Mouse (Mus musculus) midbrain, embryonic 14.5 days (tissue): ENCODE data around the gene Smim27. TPM values are rescaled to one million over a fixed set of nuclear protein-coding genes. Genes with fewer than 3 reads are reported as not detected.

Experiments used
- ATAC-seq: fragments of 200-750 bp; cut with Nextera tagmentation; 2 replicates; pipeline ENCODE4 v1.8.0; 2017; ENCODE audit warnings: moderate number of reproducible peaks, moderate library complexity; ENCODE audit not compliant: low FRiP score, low TSS enrichment
- DNase-seq: peaks from one replicate; pipeline ENCODE4 v3.0.0-alpha.2; 2015
- H3K27ac ChIP-seq: fragments of 300-500 bp; sonication (generic); replicated peaks from 2 replicates; pipeline ENCODE4 v1.5.1; 2014; ENCODE audit warnings: mild to moderate bottlenecking, low read depth, low read length, moderate library complexity
- H3K27me3 ChIP-seq: fragments of 300-500 bp; sonication (generic); 2 replicates; pipeline ENCODE4 v1.6.1; 2014; ENCODE audit warnings: low read length, control low read depth, mixed read lengths; ENCODE audit not compliant: control insufficient read depth, insufficient read depth
- H3K36me3 ChIP-seq: fragments of 300-500 bp; sonication (generic); 2 replicates; pipeline ENCODE4 v1.6.1; 2014; ENCODE audit warnings: low read length, control low read depth; ENCODE audit not compliant: control insufficient read depth, insufficient read depth
- H3K4me1 ChIP-seq: fragments of 300-500 bp; sonication (generic); 2 replicates; pipeline ENCODE4 v1.6.1; 2014; ENCODE audit warnings: mild to moderate bottlenecking, antibody characterized with exemption, low read length, control low read depth; ENCODE audit not compliant: control insufficient read depth, insufficient read depth
- H3K4me2 ChIP-seq: fragments of 300-500 bp; sonication (generic); 2 replicates; pipeline ENCODE4 v1.6.1; 2014; ENCODE audit warnings: mild to moderate bottlenecking, low read length, moderate library complexity
- H3K4me3 ChIP-seq: fragments of 300-500 bp; sonication (generic); replicated peaks from 2 replicates; pipeline ENCODE4 v1.5.1; 2014; ENCODE audit warnings: low read depth, low read length
- H3K9ac ChIP-seq: fragments of 300-500 bp; sonication (generic); replicated peaks from 2 replicates; pipeline ENCODE4 v1.6.1; 2014; ENCODE audit warnings: mild to moderate bottlenecking, low read length, moderate library complexity
- H3K9me3 ChIP-seq: fragments of 300-500 bp; sonication (generic); 2 replicates; pipeline ENCODE4 v1.6.1; 2016; ENCODE audit warnings: low read length, control low read depth, mixed read lengths; ENCODE audit not compliant: control insufficient read depth
- WGBS: fragments of 180-500 bp; shearing (Covaris S2); extraction: QIAGEN DNeasy Blood & Tissue Kit; methylation state at CpG from one replicate; pipeline ENCODE4 v1.1.7; 2014; 5-methylcytosine and 5-hydroxymethylcytosine counted together
- polyA plus RNA-seq: library from polyadenylated mRNA; unstranded; fragments of >200 nt; fragmentation: Nextera tagmentation; extraction: Ambion mirVana; gene quantifications from 2 replicates; pipeline ENCODE4 v1.2.1, GENCODE M21; 2014

The Smim27 gene
- polyA plus RNA-seq, 1 experiment from 2014 or later: 9.7 TPM

GRCm38 (mm10) chr4:40233062-40233664, 36.2 kb upstream of the Smim27 start:
- DNase-seq: no peak
- H3K27ac ChIP-seq: no peak overlapping the region
- H3K4me2 ChIP-seq: no peak overlapping the region
- H3K9ac ChIP-seq: no peak overlapping the region
- no peak for ATAC-seq
- no peaks in the 10 kb centered on the region for H3K36me3 ChIP-seq
- no peaks in the 10 kb centered on the region for H3K27me3 ChIP-seq
- H3K4me1 ChIP-seq: no peaks in the 10 kb centered on the region
- no peaks in the 10 kb centered on the region for H3K9me3 ChIP-seq
- 96% methylated on average over 7 of the region's 7 CpGs for WGBS
- H3K4me3 ChIP-seq: no peak overlapping the region

GRCm38 (mm10) chr4:40234256-40234655, 35.1 kb upstream of the Smim27 start:
- no peak for ATAC-seq
- no peak for DNase-seq
- 77% methylated on average over 6 of the region's 6 CpGs for WGBS

GRCm38 (mm10) chr4:40236829-40237228, 32.5 kb upstream of the Smim27 start:
- Histone ChIP-seq H3K36me3 (no peaks in the 10 kb centered on the region), H3K9ac (no peak overlapping the region), H3K4me1 (0 out of 2 replicates have a peak, but pooled peaks cover 6% of the 10 kb centered on the region), H3K4me2 (no peak overlapping the region), H3K4me3 (no peak overlapping the region), H3K27ac (no peak overlapping the region), H3K9me3 (no peaks in the 10 kb centered on the region), H3K27me3 (no peaks in the 10 kb centered on the region)
- WGBS: 95% methylated on average over 4 of the region's 4 CpGs
- ATAC-seq: no peak
- no peak for DNase-seq

More at GRCm38 (mm10) chr4:40234256-40234655, 35.1 kb upstream of the Smim27 start:
- no peaks in the 10 kb centered on the region for H3K9me3 ChIP-seq
- H3K4me3 ChIP-seq: no peak overlapping the region
- no peak overlapping the region for H3K4me2 ChIP-seq
- no peak overlapping the region for H3K27ac ChIP-seq
- H3K9ac ChIP-seq: no peak overlapping the region
- H3K27me3 ChIP-seq: no peaks in the 10 kb centered on the region
- 0 out of 2 replicates have a peak, but pooled peaks cover 3% of the 10 kb centered on the region for H3K4me1 ChIP-seq
- H3K36me3 ChIP-seq: no peaks in the 10 kb centered on the region

GRCm38 (mm10) chr4:40238483-40239408, 30.6 kb upstream of the Smim27 start:
- DNase-seq: peak; percentile 41
- peak overlapping the region; percentile 39; the same call in 1 of the 2 replicates for H3K9ac ChIP-seq

GRCm38 (mm10) chr4:40239409-40240271, 29.7 kb upstream of the Smim27 start, which contains the start of gene Ddx58:
Gene Ddx58 (minus strand): TSS chr4:40239828.
- Histone ChIP-seq H3K4me1 (0 out of 2 replicates have a peak, but pooled peaks cover 6% of the 10 kb centered on the region), H3K9me3 (no peaks in the 10 kb centered on the region), H3K27ac (no peak within 1 kb of the TSS), H3K27me3 (no peaks in the 10 kb centered on the region), H3K4me3 (peak within 1 kb of the TSS; percentile 39), H3K9ac (peak within 1 kb of the TSS; percentile 39; the same call in 1 of the 2 replicates), H3K4me2 (peak within 1 kb of the TSS; percentile 77), H3K36me3 (no peaks in the 10 kb centered on the region)
- ATAC-seq: no peak; the same call in 1 of the 2 replicates
- DNase-seq: peak; percentile 71
- WGBS: 4% methylated on average over 35 of the region's 35 CpGs

More at GRCm38 (mm10) chr4:40238483-40239408, 30.6 kb upstream of the Smim27 start:
- ATAC-seq: no peak
- no peak overlapping the region for H3K27ac ChIP-seq
- H3K9me3 ChIP-seq: no peaks in the 10 kb centered on the region
- 0 out of 2 replicates have a peak, but pooled peaks cover 6% of the 10 kb centered on the region for H3K4me1 ChIP-seq
- H3K4me3 ChIP-seq: peak overlapping the region; percentile 39
- no peaks in the 10 kb centered on the region for H3K36me3 ChIP-seq
- no peaks in the 10 kb centered on the region for H3K27me3 ChIP-seq
- H3K4me2 ChIP-seq: peak overlapping the region; percentile 77
- 3% methylated on average over 17 of the region's 17 CpGs for WGBS

DNA sequence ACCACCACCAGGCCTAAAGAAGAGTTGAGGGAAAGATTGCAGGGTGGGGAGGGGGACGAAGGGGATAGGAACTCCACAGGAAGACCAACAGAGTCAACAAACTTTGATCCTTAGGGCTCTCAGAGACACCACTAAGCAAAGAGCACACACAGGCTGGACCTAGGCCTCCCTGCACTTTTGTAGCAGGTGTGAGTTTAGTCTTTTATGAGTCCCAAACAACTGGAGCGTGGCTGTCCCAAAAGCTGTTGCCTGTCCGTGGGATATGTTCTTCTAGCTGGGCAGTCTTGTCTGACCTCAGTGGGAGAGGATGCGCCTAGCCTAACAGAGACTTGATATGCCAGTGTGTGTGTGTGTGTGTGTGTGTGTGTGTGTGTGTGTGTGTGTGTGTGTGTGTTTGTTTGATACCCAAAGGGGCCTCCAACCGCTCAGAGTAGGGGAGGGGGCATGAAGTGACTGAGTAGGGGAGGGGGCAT, 29.1 kb upstream of the Smim27 start:
- no peak for ATAC-seq

DNA sequence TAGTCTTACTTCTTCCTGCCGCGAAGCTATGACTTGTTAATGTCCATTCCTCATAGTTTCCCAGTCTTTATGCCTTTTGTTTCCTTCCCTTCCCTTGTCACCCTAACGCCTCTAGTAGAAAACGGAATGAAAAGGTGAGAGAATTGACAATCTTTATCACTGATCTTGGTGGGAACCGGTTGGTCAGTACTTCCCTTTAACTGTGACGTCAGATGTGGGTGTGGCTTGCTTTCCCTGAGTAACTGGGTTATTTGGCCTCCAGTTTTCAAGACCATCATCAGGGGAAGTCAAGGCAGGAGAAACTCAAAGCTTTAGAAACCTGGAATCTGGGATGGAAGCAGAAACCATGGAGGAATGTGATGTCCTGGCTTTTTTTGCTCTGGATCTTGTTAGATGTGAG, 27.5 kb upstream of the Smim27 start:
- Histone ChIP-seq H3K4me2 (no peak overlapping the region), H3K9me3 (no peaks in the 10 kb centered on the region), H3K27me3 (no peaks in the 10 kb centered on the region), H3K4me1 (0 out of 2 replicates have a peak, but pooled peaks cover 6% of the 10 kb centered on the region), H3K4me3 (no peak overlapping the region), H3K36me3 (no peaks in the 10 kb centered on the region), H3K9ac (no peak overlapping the region), H3K27ac (no peak overlapping the region)
- 58% methylated on average over 6 of the region's 6 CpGs for WGBS
- no peak for DNase-seq
- ATAC-seq: no peak

More for the DNA sequence above, 29.1 kb upstream of the Smim27 start:
- peak overlapping the region; percentile 39 for H3K4me3 ChIP-seq
- H3K9ac ChIP-seq: no peak overlapping the region
- no peak overlapping the region for H3K27ac ChIP-seq
- peak overlapping the region; percentile 77 for H3K4me2 ChIP-seq
- 0 out of 2 replicates have a peak, but pooled peaks cover 6% of the 10 kb centered on the region for H3K4me1 ChIP-seq
- H3K36me3 ChIP-seq: no peaks in the 10 kb centered on the region
- DNase-seq: no peak
- H3K9me3 ChIP-seq: no peaks in the 10 kb centered on the region
- H3K27me3 ChIP-seq: no peaks in the 10 kb centered on the region
- WGBS: 41% methylated on average over 5 of the region's 5 CpGs

GRCm38 (mm10) chr4:40243006-40243405, 26.4 kb upstream of the Smim27 start:
- H3K27ac ChIP-seq: no peak overlapping the region
- ATAC-seq: no peak
- H3K9me3 ChIP-seq: no peaks in the 10 kb centered on the region
- WGBS: 74% methylated on average over 4 of the region's 4 CpGs
- H3K4me3 ChIP-seq: no peak overlapping the region
- H3K9ac ChIP-seq: no peak overlapping the region
- no peak overlapping the region for H3K4me2 ChIP-seq
- H3K4me1 ChIP-seq: 0 out of 2 replicates have a peak, but pooled peaks cover 6% of the 10 kb centered on the region
- H3K36me3 ChIP-seq: no peaks in the 10 kb centered on the region
- no peak for DNase-seq
- no peaks in the 10 kb centered on the region for H3K27me3 ChIP-seq
